Mouse (Mus musculus): ENCODE results near the gene Olfr730.

The Olfr730 gene

GRCm38 (mm10) chr14:50188098-50188497 is at the start of gene Olfr730:
Gene Olfr730 (minus strand): TSS chr14:50188198.
- no peak for DNase-seq

- no peak for DNase-seq
Measured at GRCm38 (mm10) chr14:50152810-50153209, 35.2 kb downstream of the Olfr730 start, which contains the start of gene Olfr729. Gene Olfr729 (minus strand): TSS chr14:50152910.

- DNase-seq = no peak
Measured at GRCm38 (mm10) chr14:50142580-50142979, 45.4 kb downstream of the Olfr730 start, which contains the start of gene Olfr728. Gene Olfr728 (minus strand): TSS chr14:50142680.

Data from liver (tissue).